ENCODE assay signal across 9 mouse cellular contexts in the genomic region with DNA sequence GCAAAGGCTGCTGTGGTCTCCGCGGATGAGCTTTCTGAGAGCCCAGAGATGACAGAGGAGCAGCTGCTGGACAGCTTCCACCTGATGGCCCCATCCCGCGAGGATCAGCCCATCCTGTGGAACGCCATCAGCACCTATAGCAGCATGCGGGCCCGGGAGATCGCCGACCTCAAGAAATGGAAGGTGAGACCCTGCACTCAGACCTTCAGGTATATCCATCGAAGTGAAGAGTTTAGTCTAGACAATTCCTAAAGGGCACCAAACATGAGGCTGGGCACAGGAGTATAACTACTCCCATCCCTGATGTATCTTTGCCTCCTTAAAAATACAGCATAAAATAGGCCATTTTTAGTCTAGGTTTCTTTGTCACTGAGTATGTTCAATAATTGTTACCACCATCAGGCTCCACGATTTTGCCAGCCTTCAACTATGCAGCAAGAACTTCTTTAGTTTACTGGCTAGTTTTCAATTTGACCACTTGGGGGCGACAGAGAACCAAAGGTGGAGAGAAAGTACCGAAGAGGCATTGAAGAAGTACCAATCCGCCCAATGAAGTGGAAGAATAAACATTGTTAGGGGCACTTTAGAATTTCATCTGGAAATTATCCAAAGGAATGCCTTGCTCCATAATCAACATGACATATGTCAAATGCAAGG. TPM values are rescaled to one million over a fixed set of nuclear protein-coding genes. Genes with fewer than 3 reads are reported as not detected.
DNase-seq lines count a peak whose midpoint lies in the region; ATAC-seq lines count a peak whose summit lies in the region.
"Had no signal": no experiment of that assay in that cellular context is flagged by ENCODE, and none has a peak within 500 bp of the region (broad histone marks: within the 10 kb centered on the region; RNA-seq: fewer than 3 reads in every experiment).

No protein-coding gene starts in this region.

- H3K4me1 ChIP-seq in forebrain, embryonic 10.5 days: peaks cover 32% of the 10 kb centered on the region
- H3K4me1 ChIP-seq in forebrain, embryonic 12.5 days: peaks cover 12% of the 10 kb centered on the region
- H3K4me1 ChIP-seq in hindbrain, embryonic 16.5 days (ENCODE audit: control insufficient read depth, insufficient read depth, low read depth, low read length): no peaks in the 10 kb centered on the region

- no peak overlapping the region for H3K4me3 ChIP-seq in forebrain, embryonic 10.5 days
- no peak overlapping the region for H3K4me3 ChIP-seq in forebrain, embryonic 12.5 days (replicated peaks)
- H3K4me3 ChIP-seq in hindbrain, embryonic 16.5 days (ENCODE audit: low read length): no peak overlapping the region

- ATAC-seq in forebrain, embryonic 12.5 days (ENCODE audit: low FRiP score): no peak; the same call in 1 of the 2 replicates
- ATAC-seq in hindbrain, embryonic 16.5 days: peak; percentile 25; the same call in 1 of the 2 replicates

- H3K9me3 ChIP-seq in forebrain, embryonic 10.5 days: no peaks in the 10 kb centered on the region
- no peaks in the 10 kb centered on the region for H3K9me3 ChIP-seq in forebrain, embryonic 12.5 days
- no peaks in the 10 kb centered on the region for H3K9me3 ChIP-seq in hindbrain, embryonic 16.5 days (ENCODE audit: control insufficient read depth, low read length)

- H3K9ac ChIP-seq in forebrain, embryonic 12.5 days: no peak overlapping the region
- H3K9ac ChIP-seq in hindbrain, embryonic 16.5 days (ENCODE audit: low read depth, low read length): no peak overlapping the region

- H3K27ac ChIP-seq in forebrain, embryonic 10.5 days: no peak overlapping the region
- no peak overlapping the region for H3K27ac ChIP-seq in forebrain, embryonic 12.5 days
- no peak overlapping the region for H3K27ac ChIP-seq in hindbrain, embryonic 16.5 days (ENCODE audit: low read depth, low read length)

- H3K27me3 ChIP-seq in forebrain, embryonic 10.5 days (ENCODE audit: poor library complexity, severe bottlenecking): no peaks in the 10 kb centered on the region; the same call in 1 of the 2 replicates
- H3K27me3 ChIP-seq in forebrain, embryonic 12.5 days: no peaks in the 10 kb centered on the region
- H3K27me3 ChIP-seq in hindbrain, embryonic 16.5 days (replicated peaks; ENCODE audit: control insufficient read depth, insufficient read depth, low read length): no peaks in the 10 kb centered on the region

- WGBS in forebrain, embryonic 10.5 days: 61% methylated on average over 14 of the region's 14 CpGs
- 57% methylated on average over 14 of the region's 14 CpGs for WGBS in forebrain, embryonic 12.5 days
- 55% methylated on average over 14 of the region's 14 CpGs for WGBS in hindbrain, embryonic 16.5 days

- DNase-seq in forebrain, embryonic 10.5 days (ENCODE audit: extremely low spot score, low spot score): peak; percentile 42
- DNase-seq in right cerebral cortex, adult 2 months (ENCODE audit: low spot score in 2 of 2): peak; percentile 36 to 80
- no peak for DNase-seq in right cerebral cortex, postnatal 36 days (ENCODE audit: low spot score in 2 of 2)
- peak; percentile 79 for DNase-seq in embryo, embryonic 10 days (ENCODE audit: low spot score)
- DNase-seq in lung, postnatal 10 days: peak; percentile 77
- peak; percentile 50 for DNase-seq in thymus, postnatal 14 days

- H3K36me3 ChIP-seq in forebrain, embryonic 10.5 days (replicated peaks): no peaks in the 10 kb centered on the region
- no peaks in the 10 kb centered on the region for H3K36me3 ChIP-seq in forebrain, embryonic 12.5 days (replicated peaks)
- H3K36me3 ChIP-seq in hindbrain, embryonic 16.5 days (ENCODE audit: control insufficient read depth, insufficient read depth, low read length): no peaks in the 10 kb centered on the region

- H3K4me2 ChIP-seq in forebrain, embryonic 12.5 days: no peak overlapping the region
- no peak overlapping the region for H3K4me2 ChIP-seq in hindbrain, embryonic 16.5 days (ENCODE audit: low read length)

RNA-seq across cellular contexts. Expression of a gene that starts 2.3 kb away (rescaled TPM):
- polyA plus RNA-seq in forebrain, embryonic 10.5 days (2016; fragmentation: Nextera tagmentation; extraction: Ambion mirVana): 0.10 and 0.24 TPM in 2 replicates
- polyA plus RNA-seq in forebrain, embryonic 12.5 days (2016; fragmentation: Nextera tagmentation; extraction: Ambion mirVana): not detected in 2 replicates
- 0.10 and 0.20 TPM in 2 replicates for polyA plus RNA-seq in hindbrain, embryonic 16.5 days (2015; fragmentation: Nextera tagmentation; extraction: Ambion mirVana)

RNA-seq across cellular contexts. Expression of a gene that starts 11.5 kb away (rescaled TPM):
- polyA plus RNA-seq in forebrain, embryonic 10.5 days (2016; fragmentation: Nextera tagmentation; extraction: Ambion mirVana): not detected in 2 replicates
- polyA plus RNA-seq in forebrain, embryonic 12.5 days (2016; fragmentation: Nextera tagmentation; extraction: Ambion mirVana): not detected in 2 replicates
- not detected in 2 replicates for polyA plus RNA-seq in hindbrain, embryonic 16.5 days (2015; fragmentation: Nextera tagmentation; extraction: Ambion mirVana)
- polyA plus RNA-seq: gonadal fat pad, adult 2 months had no signal

RNA-seq across cellular contexts. Expression of a gene that starts 13.9 kb away (rescaled TPM):
- polyA plus RNA-seq in forebrain, embryonic 10.5 days (2016; fragmentation: Nextera tagmentation; extraction: Ambion mirVana): 16.4 and 16.6 TPM in 2 replicates
- 14.2 and 14.7 TPM in 2 replicates for polyA plus RNA-seq in forebrain, embryonic 12.5 days (2016; fragmentation: Nextera tagmentation; extraction: Ambion mirVana)
- polyA plus RNA-seq in hindbrain, embryonic 16.5 days (2015; fragmentation: Nextera tagmentation; extraction: Ambion mirVana): 24.2 and 25.1 TPM in 2 replicates

Comparison
In these comparisons a context has a peak if more than half of its experiments do, and no peak if none do; other contexts are left out.
1. DNase-seq: peak in forebrain, embryonic 10.5 days (single experiment), right cerebral cortex, adult 2 months (2 of 2), embryo, embryonic 10 days (single experiment), lung, postnatal 10 days (single experiment) and thymus, postnatal 14 days (single experiment); none in right cerebral cortex, postnatal 36 days (0 of 2).